Mouse (Mus musculus): ENCODE data around the gene Plac1. TPM values are rescaled to one million over a fixed set of nuclear protein-coding genes. Genes with fewer than 3 reads are reported as not detected.

Gene Plac1
- total and polyA plus RNA-seq, 3 experiments, result not detected

DNA sequence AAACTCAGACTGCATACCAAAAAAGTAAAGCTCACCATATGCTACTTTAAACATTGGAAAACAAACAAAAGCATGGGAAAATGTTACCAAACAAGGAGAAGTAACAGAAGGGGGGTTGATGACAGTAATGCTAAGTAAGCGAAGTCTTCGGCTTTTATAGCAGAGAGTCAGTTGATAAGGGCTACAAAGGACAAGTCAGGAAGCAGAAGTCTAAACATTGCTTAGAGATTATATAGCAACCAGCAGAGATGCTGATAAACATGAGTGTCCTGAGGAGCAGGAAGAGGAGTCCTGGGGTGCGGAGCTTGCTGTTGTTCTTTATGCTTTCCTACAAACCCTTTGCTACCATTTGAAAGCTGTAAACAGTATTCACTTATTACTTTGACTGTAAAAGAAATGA is 140.6 kb downstream of the Plac1 start:
- peaks cover 0 to 8% of the 10 kb centered on the region in 2 experiments; a peak in 2 of 4 replicates for H3K36me3 ChIP-seq (ENCODE audit: control insufficient read depth in 1 of 2, insufficient read depth in 2 of 2, low read length in 2 of 2)
- no peaks in the 10 kb centered on the region for H3K79me2 ChIP-seq (ENCODE audit: control insufficient read depth, insufficient read depth, low read length, poor library complexity)
- H3K9ac ChIP-seq (ENCODE audit: control insufficient read depth, low read depth, low read length, poor library complexity, severe bottlenecking), result no peak overlapping the region
- H3K4me1 ChIP-seq (ENCODE audit: control insufficient read depth in 1 of 2, insufficient read depth in 2 of 2, low read length in 2 of 2), result peaks cover 0 to 8% of the 10 kb centered on the region in 2 experiments; a peak in 3 of 4 replicates
- peak; percentile 59 for DNase-seq (ENCODE audit: low read depth, low spot score)
- no peaks in the 10 kb centered on the region for H3K9me3 ChIP-seq (replicated peaks; ENCODE audit: insufficient read depth, low read length)
- TF ChIP-seq MXI1 (IDR thresholded peaks at IDR 0.05; ENCODE audit: low read depth, low read length) (no peak), TAL1 (IDR thresholded peaks at IDR 0.05; ENCODE audit: low read length) (no peak), CTCF (IDR thresholded peaks at IDR 0.05 in 2 of 3, conservative IDR thresholded peaks at IDR 0.05 in 1 of 3; ENCODE audit: control insufficient read depth in 1 of 3, insufficient read depth in 1 of 3, low read depth in 2 of 3, low read length in 3 of 3, poor library complexity in 1 of 3, severe bottlenecking in 1 of 3) (no peak), MAFK (IDR thresholded peaks at IDR 0.05; ENCODE audit: borderline replicate concordance, low read depth, low read length) (no peak), GABPA (IDR thresholded peaks at IDR 0.05; ENCODE audit: low read depth, low read length) (no peak), RCOR1 (IDR thresholded peaks at IDR 0.05; ENCODE audit: low read depth, low read length) (peak; percentile 66; the same call in 1 of the 2 replicates), EP300 (IDR thresholded peaks at IDR 0.05; ENCODE audit: low read depth in 1 of 2, low read length in 2 of 2) (peak; percentile 72 to 77), ZC3H11A (IDR thresholded peaks at IDR 0.05; ENCODE audit: low read depth, low read length) (no peak), CHD1 (IDR thresholded peaks at IDR 0.05; ENCODE audit: low read depth, low read length) (no peak), USF2 (IDR thresholded peaks at IDR 0.05; ENCODE audit: borderline replicate concordance in 1 of 2, insufficient read depth in 1 of 2, low read depth in 1 of 2, low read length in 2 of 2) (no peak), CHD2 (IDR thresholded peaks at IDR 0.05; ENCODE audit: low read length) (no peak), ETS1 (IDR thresholded peaks at IDR 0.05; ENCODE audit: low read depth, low read length) (peak; percentile 33; the same call in 1 of the 2 replicates), MAX (IDR thresholded peaks at IDR 0.05; ENCODE audit: low read length) (no peak), KAT2A (conservative IDR thresholded peaks at IDR 0.05; ENCODE audit: low read depth, low read length) (no peak), BHLHE40 (IDR thresholded peaks at IDR 0.05; ENCODE audit: borderline replicate concordance, low read depth, low read length) (no peak), RAD21 (IDR thresholded peaks at IDR 0.05; ENCODE audit: low read depth, low read length) (no peak), E2F4 (IDR thresholded peaks at IDR 0.05; ENCODE audit: borderline replicate concordance, low read depth, low read length) (no peak), USF1 (IDR thresholded peaks at IDR 0.05; ENCODE audit: low read depth, low read length) (no peak), NRF1 (IDR thresholded peaks at IDR 0.05; ENCODE audit: insufficient read depth, low read depth, low read length, poor library complexity, severe bottlenecking) (no peak), NELFE (IDR thresholded peaks at IDR 0.05; ENCODE audit: low read depth, low read length) (no peak), ZMIZ1 (IDR thresholded peaks at IDR 0.05; ENCODE audit: low read depth, low read length) (no peak), ELF1 (IDR thresholded peaks at IDR 0.05; ENCODE audit: low read depth, low read length) (no peak), JUND (IDR thresholded peaks at IDR 0.05; ENCODE audit: low read depth, low read length) (no peak), TBP (IDR thresholded peaks at IDR 0.05; ENCODE audit: low read depth, low read length) (peak; percentile 44; the same call in 1 of the 2 replicates), ZKSCAN1 (IDR thresholded peaks at IDR 0.05; ENCODE audit: low read depth, low read length) (no peak), POLR2A (IDR thresholded peaks at IDR 0.05; ENCODE audit: control insufficient read depth in 1 of 2, insufficient read depth in 1 of 2, low read depth in 1 of 2, low read length in 2 of 2, poor library complexity in 1 of 2) (no peak), MYB (IDR thresholded peaks at IDR 0.05; ENCODE audit: low read depth, low read length) (no peak), GATA1 (IDR thresholded peaks at IDR 0.05; ENCODE audit: low read depth, low read length) (peak; percentile 82), POLR2AphosphoS2 (IDR thresholded peaks at IDR 0.05; ENCODE audit: low read length) (no peak), MAZ (IDR thresholded peaks at IDR 0.05; ENCODE audit: low read depth, low read length) (no peak), MEF2A (IDR thresholded peaks at IDR 0.05; ENCODE audit: extremely low read depth, insufficient replicate concordance, low read depth, low read length, poor library complexity, severe bottlenecking) (no peak), UBTF (IDR thresholded peaks at IDR 0.05; ENCODE audit: borderline replicate concordance, insufficient read depth, low read depth, low read length) (no peak), POLR2AphosphoS5 (IDR thresholded peaks at IDR 0.05; ENCODE audit: borderline replicate concordance, low read depth, low read length) (no peak)
- no peaks in the 10 kb centered on the region for H3K27me3 ChIP-seq (ENCODE audit: control insufficient read depth in 1 of 2, insufficient read depth in 2 of 2, low read length in 2 of 2)
- no peak overlapping the region for H3K4me3 ChIP-seq (ENCODE audit: control insufficient read depth in 1 of 2, insufficient read depth in 1 of 2, low read depth in 2 of 2, low read length in 2 of 2)
- H3K27ac ChIP-seq (ENCODE audit: control insufficient read depth, low read depth, low read length), result no peak overlapping the region
